In the genomic region with DNA sequence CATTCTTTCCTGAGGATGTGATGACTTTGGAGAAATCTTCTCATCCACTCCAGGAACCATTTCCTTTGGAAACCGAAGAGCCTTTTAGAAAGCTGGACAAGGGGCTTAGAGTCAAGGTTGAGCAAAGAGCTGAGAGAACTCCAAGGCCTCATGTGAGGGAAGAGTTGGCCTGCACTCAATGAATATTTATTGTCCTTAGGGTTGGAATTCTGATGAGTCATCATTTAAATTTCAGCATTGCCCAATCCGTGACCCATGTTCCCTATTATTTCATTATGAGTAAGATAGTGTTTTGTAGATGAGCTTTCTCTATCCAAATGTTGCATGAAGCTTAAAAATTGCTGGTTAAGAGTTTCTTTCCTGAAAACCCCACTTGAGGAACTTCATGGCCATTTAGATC, we compare ENCODE assay signal across 17 mouse cellular contexts.
DNase-seq lines count a peak whose midpoint lies in the region; ATAC-seq and TF ChIP-seq lines count a peak whose summit lies in the region.
"Had no signal": no experiment of that assay in that cellular context is flagged by ENCODE, and none has a peak within 500 bp of the region (broad histone marks: within the 10 kb centered on the region; RNA-seq: fewer than 3 reads in every experiment).

No protein-coding gene starts in this region.

- H3K9me3 ChIP-seq in liver, embryonic 12.5 days (replicated peaks), result no peaks in the 10 kb centered on the region
- no peaks in the 10 kb centered on the region for H3K9me3 ChIP-seq in hindbrain, embryonic 10.5 days
- H3K9me3 ChIP-seq: embryonic facial prominence, embryonic 13.5 days; forebrain, embryonic 12.5 days; limb, embryonic 15.5 days; midbrain, embryonic 10.5 days had no signal

- H3K79me2 ChIP-seq in liver, adult 2 months (ENCODE audit: control insufficient read depth, insufficient read depth, low read length), result no peaks in the 10 kb centered on the region

- H3K4me1 ChIP-seq in liver, adult 2 months (ENCODE audit: control insufficient read depth, insufficient read depth, low read length), result no peaks in the 10 kb centered on the region
- H3K4me1 ChIP-seq in liver, embryonic 12.5 days, result no peaks in the 10 kb centered on the region
- H3K4me1 ChIP-seq in hindbrain, embryonic 10.5 days (replicated peaks), result no peaks in the 10 kb centered on the region
- H3K4me1 ChIP-seq: embryonic facial prominence, embryonic 13.5 days; forebrain, embryonic 12.5 days; limb, embryonic 15.5 days; midbrain, embryonic 10.5 days had no signal

- ATAC-seq in liver, embryonic 12.5 days, result no peak
- ATAC-seq: hindbrain, embryonic 16.5 days had no signal

- H3K9ac ChIP-seq in liver, adult 2 months (ENCODE audit: low read depth, low read length), result no peak overlapping the region
- no peak overlapping the region for H3K9ac ChIP-seq in liver, embryonic 12.5 days
- H3K9ac ChIP-seq: embryonic facial prominence, embryonic 13.5 days; forebrain, embryonic 12.5 days; limb, embryonic 15.5 days had no signal

- no peak overlapping the region for H3K4me3 ChIP-seq in liver, adult 2 months (ENCODE audit: insufficient read depth, low read depth, low read length)
- no peak overlapping the region for H3K4me3 ChIP-seq in liver, embryonic 12.5 days
- H3K4me3 ChIP-seq in hindbrain, embryonic 10.5 days, result no peak overlapping the region
- H3K4me3 ChIP-seq: embryonic facial prominence, embryonic 13.5 days; forebrain, embryonic 12.5 days; heart, adult 2 months; limb, embryonic 15.5 days; midbrain, embryonic 10.5 days had no signal

- no peaks in the 10 kb centered on the region for H3K27me3 ChIP-seq in liver, adult 2 months (ENCODE audit: control insufficient read depth, insufficient read depth, low read length)
- H3K27me3 ChIP-seq in liver, embryonic 12.5 days (replicated peaks), result no peaks in the 10 kb centered on the region
- H3K27me3 ChIP-seq in hindbrain, embryonic 10.5 days (ENCODE audit: insufficient read depth, poor library complexity, severe bottlenecking), result no peaks in the 10 kb centered on the region
- H3K27me3 ChIP-seq: embryonic facial prominence, embryonic 13.5 days; forebrain, embryonic 12.5 days; limb, embryonic 15.5 days had no signal

- H3K36me3 ChIP-seq in liver, adult 2 months (ENCODE audit: control insufficient read depth, insufficient read depth, low read length), result no peaks in the 10 kb centered on the region
- H3K36me3 ChIP-seq in liver, embryonic 12.5 days, result no peaks in the 10 kb centered on the region
- no peaks in the 10 kb centered on the region for H3K36me3 ChIP-seq in hindbrain, embryonic 10.5 days
- H3K36me3 ChIP-seq: embryonic facial prominence, embryonic 13.5 days; forebrain, embryonic 12.5 days; limb, embryonic 15.5 days; midbrain, embryonic 10.5 days had no signal

- WGBS in liver, adult 2 months, result 71% methylated on average over 2 of the region's 2 CpGs
- WGBS in liver, embryonic 12.5 days (ENCODE audit: insufficient replicate concordance), result 79% methylated on average over 2 of the region's 2 CpGs
- 90% methylated on average over 2 of the region's 2 CpGs for WGBS in hindbrain, embryonic 10.5 days

- no peak overlapping the region for H3K27ac ChIP-seq in liver, adult 2 months (replicated peaks; ENCODE audit: insufficient read depth, low read depth, low read length)
- no peak overlapping the region for H3K27ac ChIP-seq in liver, embryonic 12.5 days
- no peak overlapping the region for H3K27ac ChIP-seq in hindbrain, embryonic 10.5 days
- H3K27ac ChIP-seq: embryonic facial prominence, embryonic 13.5 days; forebrain, embryonic 12.5 days; heart, adult 2 months; limb, embryonic 15.5 days; midbrain, embryonic 10.5 days had no signal

- no peak for TF ChIP-seq POLR2A in liver, adult 2 months (IDR thresholded peaks at IDR 0.05; ENCODE audit: extremely low read depth, insufficient read depth, low read length)

- TF ChIP-seq CTCF in liver, adult 2 months (IDR thresholded peaks at IDR 0.05; ENCODE audit: low read depth, low read length), result no peak

- no peak overlapping the region for H3K4me2 ChIP-seq in liver, embryonic 12.5 days
- H3K4me2 ChIP-seq: embryonic facial prominence, embryonic 13.5 days; forebrain, embryonic 12.5 days; limb, embryonic 15.5 days had no signal

- peak; percentile 74 for DNase-seq in adrenal gland, adult 2 months
- DNase-seq in adrenal gland, postnatal 4 days (ENCODE audit: low spot score in 2 of 2), result no peak
- DNase-seq in liver, adult 2 months (ENCODE audit: extremely low read depth, low read depth, low spot score), result peak; percentile 41
- peak; percentile 93 for DNase-seq in NIH3T3 (ENCODE audit: low read depth)
- DNase-seq in fibroblast of lung, adult 2 months (ENCODE audit: low read depth), result peak; percentile 40
- DNase-seq in hindbrain, embryonic 10.5 days (ENCODE audit: low spot score), result no peak
- no peak for DNase-seq in ovary, postnatal 36 days (ENCODE audit: low spot score)
- DNase-seq: cerebellum, adult 2 months; heart, adult 2 months; kidney, adult 11 months; thymus, postnatal 14 days had no signal

Comparison
In these comparisons a context has a peak if more than half of its experiments do, and no peak if none do; other contexts are left out.
1. DNase-seq: peak in adrenal gland, adult 2 months (single experiment), liver, adult 2 months (single experiment), NIH3T3 (single experiment) and fibroblast of lung, adult 2 months (single experiment); none in adrenal gland, postnatal 4 days (0 of 2), hindbrain, embryonic 10.5 days (single experiment) and ovary, postnatal 36 days (single experiment).